Mouse (Mus musculus) myocyte (in vitro differentiated cells): ENCODE measurements around the gene Ahcyl1. TPM values are rescaled to one million over a fixed set of nuclear protein-coding genes. Genes with fewer than 3 reads are reported as not detected.

Experiments
- H3K27me3 ChIP-seq: one replicate; pipeline ENCODE4 v1.6.1; 2011; ENCODE audit not compliant: control insufficient read depth, insufficient read depth, insufficient read length
- H3K36me3 ChIP-seq: one replicate; pipeline ENCODE4 v1.6.1; 2011; ENCODE audit not compliant: control insufficient read depth, insufficient read depth
- H3K4me2 ChIP-seq: one replicate; pipeline ENCODE4 v1.6.1; 2011; ENCODE audit warnings: low read depth, control low read depth
- H3K4me3 ChIP-seq: one replicate; pipeline ENCODE4 v1.5.1; 2011; ENCODE audit warnings: mild to moderate bottlenecking, control low read depth, moderate library complexity
- H3K79me2 ChIP-seq: one replicate; pipeline ENCODE4 v1.6.1; 2011; ENCODE audit not compliant: control insufficient read depth, insufficient read depth
- H3ac ChIP-seq: one replicate; pipeline ENCODE4 v1.6.1; 2011; ENCODE audit not compliant: control insufficient read depth, insufficient read length
- CEBPB ChIP-seq: IDR thresholded peaks from 2 replicates; pipeline ENCODE4 v1.6.1; 2011; ENCODE audit warnings: mild to moderate bottlenecking, moderate library complexity; ENCODE audit not compliant: poor library complexity, insufficient read depth, severe bottlenecking
- E2F4 ChIP-seq: IDR thresholded peaks from one replicate; pipeline ENCODE4 v1.6.1; 2011; ENCODE audit warnings: mild to moderate bottlenecking, control low read depth, moderate library complexity; ENCODE audit not compliant: insufficient read depth
- MAX ChIP-seq: IDR thresholded peaks from one replicate; pipeline ENCODE4 v1.6.1; 2011; ENCODE audit warnings: low read depth, mild to moderate bottlenecking, control low read depth
- MYOD1 ChIP-seq, 3 experiments: IDR thresholded peaks; one replicate each; pipeline ENCODE4 v1.6.1; 2011; ENCODE audit warnings: control low read depth in 2 of 3, low read depth in 2 of 3, mild to moderate bottlenecking in 2 of 3, moderate library complexity in 1 of 3; ENCODE audit not compliant: insufficient read length in 2 of 3, control insufficient read depth in 1 of 3
- MYOG ChIP-seq, 3 experiments: IDR thresholded peaks; one replicate each; pipeline ENCODE4 v1.6.1; 2011; ENCODE audit warnings: control low read depth in 2 of 3, low read depth in 2 of 3, mild to moderate bottlenecking in 2 of 3; ENCODE audit not compliant: insufficient read length in 2 of 3, control insufficient read depth in 1 of 3, insufficient read depth in 1 of 3
- POLR2A ChIP-seq: IDR thresholded peaks from one replicate; pipeline ENCODE4 v1.6.1; 2011; ENCODE audit warnings: low read depth, mild to moderate bottlenecking, control low read depth, moderate library complexity; ENCODE audit not compliant: insufficient read length
- POLR2AphosphoS2 ChIP-seq: IDR thresholded peaks from one replicate; pipeline ENCODE4 v1.6.1; 2011; ENCODE audit warnings: low read depth, control low read depth; ENCODE audit not compliant: insufficient read length
- REST ChIP-seq: IDR thresholded peaks from one replicate; pipeline ENCODE4 v1.6.1; 2011; ENCODE audit warnings: mild to moderate bottlenecking, control low read depth, moderate library complexity; ENCODE audit not compliant: insufficient read depth, insufficient read length
- SRF ChIP-seq: IDR thresholded peaks from one replicate; pipeline ENCODE4 v1.6.1; 2011; ENCODE audit warnings: low read depth; ENCODE audit not compliant: control insufficient read depth, insufficient read length
- TCF12 ChIP-seq: IDR thresholded peaks from one replicate; pipeline ENCODE4 v1.6.1; 2011; ENCODE audit warnings: mild to moderate bottlenecking, control low read depth; ENCODE audit not compliant: poor library complexity, insufficient read depth, severe bottlenecking
- TCF3 ChIP-seq: IDR thresholded peaks from one replicate; pipeline ENCODE4 v1.6.1; 2011; ENCODE audit warnings: low read depth, control low read depth; ENCODE audit not compliant: insufficient read length
- USF1 ChIP-seq: IDR thresholded peaks from one replicate; pipeline ENCODE4 v1.6.1; 2011; ENCODE audit warnings: low read depth, mild to moderate bottlenecking, control low read depth, moderate library complexity
- polyA plus RNA-seq: library from polyadenylated mRNA; unstranded; fragments of >200 nt; fragmentation: generic; extraction: Trizol; gene quantifications from one replicate; pipeline ENCODE4 v1.2.1, GENCODE M21; 2012; ENCODE audit warnings: missing spikeins

Ahcyl1 gene
- polyA plus RNA-seq, 1 experiment, result 51.0 TPM

DNA sequence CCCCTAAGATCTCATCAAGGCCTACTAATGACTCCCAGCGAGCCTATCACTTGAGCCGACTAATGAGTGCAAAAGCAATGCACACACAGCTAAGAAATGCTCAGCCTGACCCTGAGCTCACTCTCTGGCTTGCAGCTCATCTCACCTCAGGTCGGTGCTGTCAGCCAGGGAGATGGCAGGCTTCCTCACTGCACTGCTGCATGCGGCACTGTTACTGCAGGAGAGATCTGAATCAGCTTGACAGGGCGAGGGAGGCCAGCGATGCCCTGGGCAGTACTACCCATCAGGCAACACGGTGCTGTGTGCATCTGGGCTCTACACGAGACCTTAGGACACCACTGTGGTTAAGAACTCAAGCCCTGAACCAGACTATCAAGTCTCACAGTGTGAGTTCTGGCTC, 70.8 kb downstream of the Ahcyl1 start:
- Histone ChIP-seq H3K79me2 (peaks cover 23% of the 10 kb centered on the region), H3ac (no peak overlapping the region), H3K4me2 (no peak overlapping the region), H3K36me3 (peaks cover 52% of the 10 kb centered on the region), H3K27me3 (no peaks in the 10 kb centered on the region), H3K4me3 (no peak overlapping the region)
- no peak for TF ChIP-seq MYOD1 (IDR thresholded peaks at IDR 0.05; ENCODE audit: control insufficient read depth in 1 of 3, insufficient read length in 2 of 3, low read depth in 2 of 3)
- TF ChIP-seq MYOG (IDR thresholded peaks at IDR 0.05; ENCODE audit: control insufficient read depth in 1 of 3, insufficient read depth in 1 of 3, insufficient read length in 2 of 3, low read depth in 2 of 3), result peak in 1 of 3 experiments; percentile 24

DNA sequence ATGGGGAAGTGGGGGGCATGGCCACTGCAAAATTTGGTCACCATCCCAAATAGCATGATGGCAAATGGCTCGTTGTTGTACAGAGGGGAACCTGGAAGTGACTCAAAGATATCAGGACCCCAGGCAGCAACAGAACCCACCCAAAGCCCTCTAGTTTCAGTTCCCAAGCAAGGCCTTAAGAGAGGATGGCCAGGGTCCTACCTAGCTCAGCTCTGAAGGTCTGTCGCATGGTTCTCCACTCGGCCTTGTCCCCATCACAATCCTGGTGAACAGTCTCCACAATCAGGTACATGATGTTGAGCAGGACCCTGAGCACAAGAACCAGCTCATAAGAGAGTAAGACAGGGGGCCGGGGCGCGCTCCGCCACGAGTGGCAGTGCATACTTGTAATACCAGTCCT, 71.9 kb downstream of the Ahcyl1 start:
- peaks cover 12% of the 10 kb centered on the region for H3K79me2 ChIP-seq
- TF ChIP-seq REST, result no peak
- H3K4me3 ChIP-seq, result no peak overlapping the region
- H3ac ChIP-seq, result no peak overlapping the region
- no peaks in the 10 kb centered on the region for H3K27me3 ChIP-seq
- peaks cover 60% of the 10 kb centered on the region for H3K36me3 ChIP-seq
- H3K4me2 ChIP-seq, result no peak overlapping the region

DNA sequence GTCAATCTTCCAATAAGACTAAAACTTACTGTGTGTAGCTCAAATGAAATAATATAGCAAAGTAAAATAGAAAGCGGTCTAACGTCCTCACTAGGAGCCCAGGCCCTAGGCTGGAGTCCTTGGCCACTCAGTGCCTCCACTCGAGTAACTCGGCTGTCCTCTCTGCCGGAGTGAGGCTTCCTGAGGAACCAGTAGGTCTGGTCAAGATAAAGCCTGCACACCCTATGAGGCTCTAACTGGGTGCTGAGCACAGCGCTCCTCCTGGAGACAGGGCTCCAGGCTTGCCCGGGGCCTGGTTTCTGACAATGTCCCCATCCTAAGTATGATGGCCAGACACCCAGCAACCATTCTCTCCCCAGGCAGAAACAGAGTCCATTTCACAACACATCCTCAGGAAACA, 73.8 kb downstream of the Ahcyl1 start:
- H3K27me3 ChIP-seq, result no peaks in the 10 kb centered on the region
- H3K4me2 ChIP-seq, result no peak overlapping the region
- H3ac ChIP-seq, result no peak overlapping the region
- H3K36me3 ChIP-seq, result peaks cover 60% of the 10 kb centered on the region
- H3K4me3 ChIP-seq, result no peak overlapping the region
- TF ChIP-seq TCF12, result no peak
- no peak for TF ChIP-seq USF1
- no peak for TF ChIP-seq POLR2AphosphoS2
- no peak for TF ChIP-seq CEBPB
- TF ChIP-seq REST, result no peak
- TF ChIP-seq MAX, result no peak
- no peak for TF ChIP-seq E2F4
- TF ChIP-seq MYOD1 (IDR thresholded peaks at IDR 0.05; ENCODE audit: control insufficient read depth in 1 of 3, insufficient read length in 2 of 3, low read depth in 2 of 3), result no peak
- TF ChIP-seq MYOG (IDR thresholded peaks at IDR 0.05; ENCODE audit: control insufficient read depth in 1 of 3, insufficient read depth in 1 of 3, insufficient read length in 2 of 3, low read depth in 2 of 3), result no peak
- H3K79me2 ChIP-seq, result no peaks in the 10 kb centered on the region

- Histone ChIP-seq H3K4me3 (no peak overlapping the region), H3K79me2 (no peaks in the 10 kb centered on the region), H3K27me3 (no peaks in the 10 kb centered on the region), H3K4me2 (no peak overlapping the region), H3K36me3 (peaks cover 58% of the 10 kb centered on the region), H3ac (no peak overlapping the region)
- TF ChIP-seq E2F4 (no peak), CEBPB (no peak), TCF3 (no peak), REST (no peak), SRF (no peak), MAX (no peak), POLR2A (no peak), MYOG (IDR thresholded peaks at IDR 0.05; ENCODE audit: control insufficient read depth in 1 of 3, insufficient read depth in 1 of 3, insufficient read length in 2 of 3, low read depth in 2 of 3) (no peak), MYOD1 (IDR thresholded peaks at IDR 0.05; ENCODE audit: control insufficient read depth in 1 of 3, insufficient read length in 2 of 3, low read depth in 2 of 3) (no peak), POLR2AphosphoS2 (no peak), TCF12 (no peak), USF1 (no peak)
These were observed 74.9 kb downstream of the Ahcyl1 start for GRCm38 (mm10) chr3:107621286-107622075.

- no peak overlapping the region for H3K4me2 ChIP-seq
- no peaks in the 10 kb centered on the region for H3K79me2 ChIP-seq
- no peak overlapping the region for H3K4me3 ChIP-seq
- peaks cover 59% of the 10 kb centered on the region for H3K36me3 ChIP-seq
- no peaks in the 10 kb centered on the region for H3K27me3 ChIP-seq
- no peak overlapping the region for H3ac ChIP-seq
- TF ChIP-seq USF1, result no peak
- TF ChIP-seq MYOD1 (IDR thresholded peaks at IDR 0.05; ENCODE audit: control insufficient read depth in 1 of 3, insufficient read length in 2 of 3, low read depth in 2 of 3), result no peak
- TF ChIP-seq MAX, result no peak
- no peak for TF ChIP-seq E2F4
- TF ChIP-seq CEBPB, result no peak
- no peak for TF ChIP-seq SRF
These were observed 76.4 kb downstream of the Ahcyl1 start for GRCm38 (mm10) chr3:107619911-107620310.
